Mouse (Mus musculus) ovary, postnatal 36 days (tissue): Measurements from ENCODE around the gene Wasf2.

Source experiments
- DNase-seq: peaks from one replicate; pipeline ENCODE4 v3.0.0; 2022; ENCODE audit warnings: low spot score, mixed read lengths

Wasf2 gene

DNA sequence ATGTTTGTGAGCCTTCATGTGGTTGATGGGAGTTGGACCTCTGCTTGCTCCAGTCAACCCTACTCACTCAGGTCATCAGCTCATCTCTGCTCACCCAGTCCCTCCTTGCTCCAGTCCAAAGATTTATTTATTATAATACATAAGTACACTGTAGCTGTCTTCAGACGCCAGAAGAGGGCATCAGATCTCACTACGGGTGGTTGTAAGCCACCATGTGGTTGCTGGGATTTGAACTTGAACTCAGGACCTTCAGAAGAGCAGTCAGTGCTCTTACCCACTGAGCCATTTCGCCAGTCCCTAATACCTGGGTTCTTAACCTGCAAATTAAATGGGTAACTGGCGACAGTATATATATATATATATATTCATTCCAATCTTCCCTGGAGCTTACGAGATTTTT lies 105.1 kb downstream of the Wasf2 start:
- no peak for DNase-seq

DNA sequence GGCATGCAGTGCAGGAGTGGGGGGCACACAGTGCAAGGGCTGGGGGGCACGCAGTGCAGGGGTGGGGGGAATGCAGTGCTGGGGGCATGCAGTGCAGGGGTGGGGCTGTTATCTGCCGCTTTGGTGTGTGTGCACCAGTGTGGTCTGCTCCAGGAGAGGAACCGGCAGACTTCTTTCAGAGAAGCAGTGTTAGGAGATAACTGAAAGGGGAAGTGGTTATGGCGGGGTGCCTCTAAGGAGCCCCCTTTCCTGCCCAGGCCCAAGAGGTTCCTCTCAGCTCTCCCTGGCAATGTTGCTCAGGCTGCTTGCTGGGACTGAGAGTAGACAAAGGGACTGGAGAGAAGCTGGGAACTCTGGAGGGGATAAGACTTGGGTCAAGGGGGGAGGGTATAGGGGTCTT lies 107.6 kb downstream of the Wasf2 start:
- DNase-seq = no peak

DNA sequence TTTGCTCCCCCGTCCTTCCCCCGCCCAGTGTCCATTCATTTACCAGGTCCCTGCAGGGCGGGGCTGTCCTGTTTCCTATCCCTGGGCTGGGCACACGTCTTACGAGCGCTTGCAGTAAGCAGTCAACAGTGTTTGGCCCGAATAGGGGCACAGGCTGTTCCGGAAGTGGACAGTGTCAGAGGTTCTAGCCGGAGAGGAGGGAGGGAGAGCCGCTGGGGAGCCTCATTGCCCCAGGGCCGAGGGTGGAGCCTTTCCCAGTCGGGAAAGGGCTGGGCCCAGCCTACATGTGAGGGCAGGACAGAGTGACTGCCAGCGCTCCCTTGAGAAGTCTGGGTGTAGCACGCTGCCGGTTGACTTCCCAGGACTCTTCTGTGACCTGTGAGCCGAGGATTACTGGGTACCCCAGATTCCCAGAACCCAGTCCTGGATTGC lies 110.2 kb downstream of the Wasf2 start, which contains the start of gene Map3k6:
Gene Map3k6, plus strand, starts transcription at position 329 of the 432 bp plus-strand sequence.
- peak; percentile 76 for DNase-seq

DNA sequence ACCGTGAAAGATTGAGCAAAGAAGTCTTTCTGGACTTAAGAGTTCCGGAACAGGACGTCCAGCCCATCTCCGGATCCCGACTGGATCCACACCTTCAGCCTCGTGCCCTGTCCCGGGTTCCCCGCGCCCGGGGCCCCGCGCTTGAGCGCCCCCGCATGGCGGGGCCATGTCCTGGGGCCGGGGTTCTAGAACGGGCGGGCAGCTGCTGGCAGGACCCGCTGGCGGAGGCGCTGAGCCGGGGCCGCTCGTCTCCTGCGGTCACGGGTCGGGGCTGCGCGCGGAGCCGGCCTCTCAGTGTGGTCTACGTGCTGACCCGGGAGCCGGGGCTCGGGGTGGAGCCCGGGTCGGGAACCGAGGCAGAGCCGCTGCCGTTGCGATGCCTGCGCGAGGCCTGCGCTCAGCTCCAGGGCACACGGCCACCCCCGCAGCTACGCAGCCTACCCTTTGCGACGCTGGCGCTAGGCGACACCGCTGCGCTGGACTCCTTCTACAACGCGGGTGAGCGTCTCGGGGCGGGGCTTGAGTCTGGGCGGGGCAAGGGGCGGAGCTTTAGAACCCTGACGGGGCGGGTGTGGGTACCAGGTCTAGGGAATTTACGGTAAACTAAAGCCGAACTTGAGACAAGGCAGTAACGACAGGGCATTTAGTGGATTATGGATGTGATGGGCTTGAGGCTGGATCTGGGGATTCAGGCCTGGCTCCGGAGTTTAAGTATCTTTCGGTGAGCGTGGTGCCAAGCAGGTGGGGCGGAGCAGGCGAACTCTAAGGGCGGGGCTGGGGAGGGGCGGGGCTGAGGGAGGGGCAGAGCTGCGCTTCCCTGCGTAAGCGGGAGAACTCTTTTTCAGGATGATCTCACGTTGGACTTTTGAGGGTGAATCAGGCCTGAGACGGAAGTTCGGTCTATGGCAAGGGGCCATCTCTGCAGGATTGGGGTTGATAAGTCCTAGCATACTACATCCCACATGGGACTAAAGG lies 110.9 kb downstream of the Wasf2 start:
- peak; percentile 91 for DNase-seq

DNA sequence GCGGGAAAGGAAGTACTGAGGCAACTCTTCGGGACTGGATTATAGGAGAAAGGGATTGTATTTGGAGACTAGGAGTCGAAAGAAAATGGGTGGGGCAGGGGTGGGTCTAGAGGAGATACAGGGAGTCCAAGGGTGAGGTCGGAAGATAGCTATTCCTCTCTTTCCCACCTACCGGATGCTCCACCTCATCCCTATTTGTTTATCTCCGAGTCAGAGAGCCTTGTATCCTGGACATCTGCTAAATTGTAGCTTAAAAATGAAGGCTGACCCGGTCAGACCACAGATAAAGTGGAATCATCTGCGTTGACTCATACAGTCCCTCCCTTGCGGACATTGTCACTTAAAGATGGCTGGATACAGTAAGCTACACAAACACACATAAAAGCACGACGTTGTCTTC lies 111.6 kb downstream of the Wasf2 start:
- no peak for DNase-seq

DNA sequence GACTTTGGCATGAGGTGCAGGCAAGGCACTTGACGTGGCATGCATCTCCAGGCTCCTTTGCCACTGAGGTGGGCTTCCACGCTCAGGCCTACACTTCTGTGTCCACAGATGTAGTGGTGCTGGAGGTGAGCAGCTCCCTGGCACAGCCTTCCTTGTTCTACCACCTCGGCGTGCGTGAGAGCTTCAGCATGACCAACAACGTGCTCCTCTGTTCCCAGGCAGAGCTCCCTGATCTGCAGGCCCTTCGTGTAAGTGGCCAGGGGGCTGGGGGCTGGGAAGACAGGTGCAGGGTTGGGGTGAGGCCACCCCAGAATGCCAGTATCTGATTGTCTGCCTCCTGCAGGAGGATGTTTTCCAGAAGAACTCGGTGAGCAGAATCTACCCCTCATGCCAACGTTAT lies 112.4 kb downstream of the Wasf2 start:
- DNase-seq = no peak

DNA sequence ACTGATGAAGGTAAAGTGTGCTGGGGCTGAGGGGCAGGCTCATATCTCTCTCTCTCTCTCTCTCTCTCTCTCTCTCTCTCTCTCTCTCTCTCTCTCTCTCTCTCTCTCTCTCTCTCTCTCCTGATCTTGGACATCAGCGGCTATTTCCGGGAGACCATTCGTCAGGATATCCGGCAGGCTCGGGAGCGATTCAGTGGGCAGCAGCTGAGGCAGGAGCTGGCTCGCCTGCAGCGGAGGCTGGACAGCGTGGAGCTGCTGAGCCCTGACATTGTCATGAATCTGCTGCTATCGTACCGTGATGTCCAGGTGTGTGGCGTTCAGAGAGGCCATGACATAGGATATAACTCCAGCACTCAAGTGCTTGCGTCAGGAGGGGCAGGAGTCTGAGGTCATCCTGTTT lies 113.2 kb downstream of the Wasf2 start:
- no peak for DNase-seq

DNA sequence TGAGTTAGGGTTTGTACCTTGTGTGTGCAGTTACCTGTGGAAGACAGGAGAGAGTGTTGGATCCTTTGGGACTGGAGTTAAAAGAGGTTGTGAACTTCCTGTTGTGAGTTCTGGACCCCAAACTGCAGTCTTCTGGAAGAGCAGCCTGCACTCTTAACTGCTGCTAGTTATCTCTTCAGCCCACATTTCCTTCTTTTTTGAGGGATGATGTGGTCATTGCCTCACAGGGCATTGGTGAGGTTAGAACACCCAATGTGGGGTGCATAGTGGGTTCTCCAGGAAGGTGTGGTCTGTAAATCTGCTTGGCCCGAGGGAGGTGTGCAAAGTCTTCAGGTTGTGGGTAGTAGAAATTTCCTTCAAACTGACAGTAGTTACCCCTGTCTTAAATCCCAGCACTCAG lies 114.0 kb downstream of the Wasf2 start:
- DNase-seq = no peak

DNA sequence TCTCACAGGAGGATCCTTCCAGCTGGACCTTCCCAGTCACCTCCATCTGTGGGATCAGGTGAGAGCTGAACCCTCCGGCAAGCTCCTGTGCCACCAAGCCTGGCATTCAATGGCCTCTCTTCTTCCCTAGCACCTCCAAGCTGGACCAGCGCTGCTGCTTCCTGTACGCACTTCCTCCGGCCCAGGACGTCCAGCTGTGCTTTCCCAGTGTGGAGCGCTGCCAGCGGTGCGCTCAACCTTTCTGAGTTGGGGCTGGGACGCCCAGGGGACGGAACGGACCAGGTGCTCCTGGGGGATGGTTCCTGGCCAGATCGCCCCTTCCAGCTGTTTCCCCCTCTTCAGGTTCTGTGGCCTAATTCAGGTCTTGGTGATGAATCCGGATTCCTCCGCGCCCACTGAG lies 116.8 kb downstream of the Wasf2 start:
- no peak for DNase-seq

DNA sequence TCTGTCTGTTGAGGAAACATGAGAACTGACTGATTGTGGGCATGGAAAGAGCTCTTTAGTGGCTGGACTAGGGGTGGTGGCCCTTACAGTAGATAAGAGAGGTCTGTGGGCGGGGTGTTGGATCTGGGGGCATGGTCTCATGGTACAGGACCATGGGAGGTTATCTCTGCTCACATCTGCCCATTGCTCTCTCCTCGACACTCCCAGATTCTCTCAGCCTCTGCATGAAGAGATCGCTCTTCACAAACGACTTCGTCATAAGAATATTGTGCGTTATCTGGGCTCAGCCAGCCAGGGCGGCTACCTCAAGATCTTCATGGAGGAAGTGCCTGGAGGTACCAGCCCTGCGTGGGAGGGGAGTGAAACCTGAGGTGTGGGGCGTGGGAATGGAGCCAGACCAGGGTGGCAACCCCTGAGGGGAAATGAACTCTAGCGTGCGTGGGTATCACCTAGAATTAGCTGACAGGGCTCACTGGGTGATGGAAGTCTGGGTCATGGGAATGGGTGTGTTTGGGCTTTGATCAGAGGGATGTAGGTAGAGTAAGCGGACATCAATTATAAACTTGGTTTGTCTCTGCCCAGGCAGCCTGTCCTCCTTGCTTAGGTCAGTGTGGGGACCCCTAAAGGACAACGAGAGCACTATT lies 117.6 kb downstream of the Wasf2 start:
- no peak for DNase-seq
